Mouse (Mus musculus) adrenal gland, adult 18-20 months (tissue): ENCODE measurements around the gene Fga. TPM values are rescaled to one million over a fixed set of nuclear protein-coding genes. Genes with fewer than 3 reads are reported as not detected.

Experiments used
- total RNA-seq, 2 experiments: library from RNA; stranded (reverse); gene quantifications; 1 replicate in 1 of 2; 2 replicates in 1 of 2; pipeline ENCODE4 v1.2.3; 2021

Fga gene
- total RNA-seq, 2 experiments from 2014 or later: 1.4 TPM; not detected in 1

Other genes starting within 250 kb of the Fga start
- gene Rbm46, start 149.6 kb upstream of the Fga start, total RNA-seq: under 1 TPM; 0.23 to 0.32 TPM
- under 1 TPM; 0.06 to 0.10 TPM for gene Lrat, start 122.1 kb upstream of the Fga start, total RNA-seq
- gene Fgg, start 18.4 kb upstream of the Fga start, total RNA-seq: under 1 TPM in 1 of 2 experiments, not detected in 1; 0.86 TPM
- under 1 TPM in 1 of 2 experiments, not detected in 1; 0.27 TPM for gene Fgb, start 23.8 kb downstream of the Fga start, total RNA-seq
- gene Plrg1, start 29.4 kb downstream of the Fga start, total RNA-seq: 10 to 100 TPM; 45.3 to 47.8 TPM
- gene Dchs2, start 101.9 kb downstream of the Fga start, total RNA-seq: under 1 TPM; 0.43 to 0.58 TPM